Mouse (Mus musculus) limb, embryonic 14.5 days (tissue): Measurements from ENCODE around the gene Fbxl2. TPM values are rescaled to one million over a fixed set of nuclear protein-coding genes. Genes with fewer than 3 reads are reported as not detected.

ENCODE experiments used
- ATAC-seq: fragments of 200-750 bp; cut with Nextera tagmentation; 2 replicates; pipeline ENCODE4 v1.8.0; 2017; ENCODE audit warnings: low read depth, moderate number of reproducible peaks, moderate TSS enrichment; ENCODE audit not compliant: low FRiP score
- DNase-seq: peaks from one replicate; pipeline ENCODE4 v3.0.0-alpha.2; 2015; ENCODE audit warnings: low spot score
- H3K27ac ChIP-seq: fragments of 300-500 bp; sonication (generic); replicated peaks from 2 replicates; pipeline ENCODE4 v1.5.1; 2014; ENCODE audit warnings: low read depth, mild to moderate bottlenecking, low read length, moderate library complexity, mixed read lengths
- H3K27me3 ChIP-seq: fragments of 300-500 bp; sonication (generic); 2 replicates; pipeline ENCODE4 v1.6.1; 2014; ENCODE audit warnings: low read length, mixed read lengths; ENCODE audit not compliant: control insufficient read depth, insufficient read depth
- H3K36me3 ChIP-seq: fragments of 300-500 bp; sonication (generic); 2 replicates; pipeline ENCODE4 v1.6.1; 2014; ENCODE audit warnings: mild to moderate bottlenecking, low read length, moderate library complexity, mixed read lengths; ENCODE audit not compliant: control insufficient read depth, insufficient read depth
- H3K4me1 ChIP-seq: fragments of 300-500 bp; sonication (generic); 2 replicates; pipeline ENCODE4 v1.6.1; 2014; ENCODE audit warnings: antibody characterized with exemption, low read length, mixed read lengths; ENCODE audit not compliant: control insufficient read depth, insufficient read depth
- H3K4me2 ChIP-seq: fragments of 300-500 bp; sonication (generic); replicated peaks from 2 replicates; pipeline ENCODE4 v1.6.1; 2014; ENCODE audit warnings: low read depth, mild to moderate bottlenecking, low read length, moderate library complexity; ENCODE audit not compliant: severe bottlenecking
- H3K4me3 ChIP-seq: fragments of 300-500 bp; sonication (generic); replicated peaks from 2 replicates; pipeline ENCODE4 v1.5.1; 2014; ENCODE audit warnings: low read length
- H3K9ac ChIP-seq: fragments of 300-500 bp; sonication (generic); 2 replicates; pipeline ENCODE4 v1.6.1; 2014; ENCODE audit warnings: mild to moderate bottlenecking, low read depth, low read length, moderate library complexity; ENCODE audit not compliant: severe bottlenecking
- H3K9me3 ChIP-seq: fragments of 300-500 bp; sonication (generic); 2 replicates; pipeline ENCODE4 v1.6.1; 2016; ENCODE audit warnings: low read length; ENCODE audit not compliant: control insufficient read depth
- POLR2A ChIP-seq: fragments of 200-500 bp; IDR thresholded peaks from 2 replicates; pipeline ENCODE4 v1.8.0; 2012; ENCODE audit warnings: inconsistent platforms, mild to moderate bottlenecking, moderate library complexity, borderline replicate concordance; ENCODE audit not compliant: insufficient read depth, insufficient read length; ENCODE audit errors: extremely low read depth
- WGBS: fragments of 180-500 bp; shearing (Covaris S2); extraction: QIAGEN DNeasy Blood & Tissue Kit; methylation state at CpG from one replicate; pipeline ENCODE4 v1.1.7; 2014; 5-methylcytosine and 5-hydroxymethylcytosine counted together
- polyA plus RNA-seq, 2 experiments: library from polyadenylated mRNA; depleted of rRNA in 1 of 2; stranded (reverse) in 1 of 2; unstranded in 1 of 2; fragments of >200 nt; fragmentation: Nextera tagmentation in 1 of 2; extraction: Ambion mirVana in 1 of 2; gene quantifications; 2 replicates each; pipeline versions ENCODE4 v1.2.1 to v1.2.3; 2012 to 2014

Fbxl2 gene
- polyA plus RNA-seq, 2 experiments, result 4.6 to 8.3 TPM

DNA sequence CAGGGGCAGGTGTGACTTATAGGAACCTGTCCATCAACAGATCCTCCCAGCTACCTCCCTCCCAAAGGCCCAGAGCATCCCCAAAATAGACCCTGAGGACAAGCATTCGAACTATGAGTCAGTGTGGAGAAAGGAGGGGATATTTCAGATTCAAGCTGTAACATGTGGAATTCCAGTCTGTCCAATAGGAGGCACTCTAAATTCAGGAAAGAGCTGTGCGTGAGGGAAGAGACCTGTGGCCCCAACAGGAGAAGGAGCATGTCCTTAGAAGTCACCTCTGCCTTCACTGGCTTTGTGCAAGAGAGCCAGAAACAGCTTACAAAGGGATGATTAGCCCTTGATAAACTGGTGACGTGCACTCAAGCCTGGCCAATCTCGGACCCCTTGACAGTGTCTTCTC is 5.0 kb downstream of the Fbxl2 start:
- ATAC-seq (no peak), DNase-seq (no peak)
- no peak for TF ChIP-seq POLR2A
- no peak overlapping the region for H3K27ac ChIP-seq
- no peak overlapping the region for H3K4me3 ChIP-seq
- H3K9ac ChIP-seq, result no peak overlapping the region
- WGBS, result 76% methylated on average over 4 of the region's 4 CpGs
- no peaks in the 10 kb centered on the region for H3K36me3 ChIP-seq
- no peaks in the 10 kb centered on the region for H3K27me3 ChIP-seq
- no peak overlapping the region for H3K4me2 ChIP-seq
- H3K9me3 ChIP-seq, result no peaks in the 10 kb centered on the region
- no peaks in the 10 kb centered on the region for H3K4me1 ChIP-seq

DNA sequence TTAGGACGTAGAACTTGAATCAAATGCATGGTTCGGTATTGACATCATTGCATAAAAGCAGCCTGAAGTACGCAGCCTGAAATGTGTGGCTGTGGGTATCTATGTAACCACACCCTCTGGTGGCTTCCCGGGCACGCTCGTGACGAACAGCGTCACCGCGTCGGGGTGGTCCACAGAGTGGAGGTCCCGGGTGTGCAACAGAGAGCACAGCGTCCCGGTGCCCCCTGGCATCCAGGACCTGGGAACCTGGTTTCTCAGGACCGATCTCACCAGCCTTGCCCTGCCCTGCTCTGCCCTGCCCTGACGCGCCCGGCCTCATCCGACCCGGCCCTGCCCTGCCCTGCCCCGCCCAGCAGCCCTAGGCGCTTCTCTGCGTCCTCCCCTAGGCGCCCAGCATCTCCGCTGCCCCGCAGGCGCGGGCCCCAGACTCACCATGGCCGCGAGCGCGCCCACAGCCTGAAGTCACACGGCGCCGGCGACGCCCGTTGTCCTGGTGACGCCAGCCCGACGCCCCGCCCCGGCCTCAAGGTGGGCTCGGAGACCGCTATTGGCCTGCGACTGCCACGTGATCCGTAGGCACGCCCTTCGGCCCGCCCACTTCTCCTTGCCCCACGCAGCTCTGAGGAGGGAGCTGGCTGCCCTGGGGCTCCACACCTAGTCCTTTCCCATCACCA is 19.6 kb downstream of the Fbxl2 start:
- TF ChIP-seq POLR2A, result no peak

DNA sequence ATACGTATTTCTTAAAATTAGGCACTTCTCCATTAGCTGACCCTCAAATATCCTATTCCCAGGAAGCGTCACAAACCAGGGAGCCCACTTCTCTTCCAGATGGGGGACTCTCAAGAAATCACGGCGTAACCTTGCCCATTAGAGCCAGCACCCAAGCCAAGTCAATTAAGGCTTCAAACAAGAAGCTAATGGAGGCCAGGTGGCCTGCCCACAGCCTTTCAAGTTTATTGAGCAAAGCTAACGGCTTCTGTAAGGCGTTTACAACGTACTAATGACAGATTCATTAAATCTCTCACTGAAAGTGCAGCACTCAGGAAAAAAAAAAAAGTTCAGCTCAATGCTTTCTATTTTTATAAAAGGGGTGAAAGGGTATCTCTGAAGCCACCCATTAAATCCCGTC is 20.1 kb downstream of the Fbxl2 start:
- Histone ChIP-seq H3K4me1 (peaks cover 11% of the 10 kb centered on the region), H3K4me3 (peak overlapping the region; percentile 61), H3K4me2 (peak overlapping the region; percentile 99), H3K9ac (0 out of 2 replicates have a peak overlapping the region, but pooled peaks have one; percentile 59), H3K36me3 (no peaks in the 10 kb centered on the region), H3K27ac (no peak overlapping the region), H3K27me3 (0 out of 2 replicates have a peak, but pooled peaks cover 5% of the 10 kb centered on the region), H3K9me3 (no peaks in the 10 kb centered on the region)
- 2% methylated on average over 8 of the region's 8 CpGs for WGBS
- no peak for TF ChIP-seq POLR2A
- no peak for DNase-seq
- ATAC-seq, result no peak

More for the DNA sequence above, 19.6 kb downstream of the Fbxl2 start:
- peak overlapping the region; percentile 99 for H3K4me2 ChIP-seq
- peaks cover 11% of the 10 kb centered on the region for H3K4me1 ChIP-seq
- DNase-seq, result peak; percentile 71
- H3K4me3 ChIP-seq, result peak overlapping the region; percentile 61
- no peaks in the 10 kb centered on the region for H3K9me3 ChIP-seq
- ATAC-seq, result peak; percentile 89
- H3K36me3 ChIP-seq, result no peaks in the 10 kb centered on the region
- peak overlapping the region; percentile 59 for H3K9ac ChIP-seq
- under 1% methylated on average over 37 of the region's 52 CpGs for WGBS
- H3K27me3 ChIP-seq, result 0 out of 2 replicates have a peak, but pooled peaks cover 5% of the 10 kb centered on the region
- no peak overlapping the region for H3K27ac ChIP-seq

GRCm38 (mm10) chr9:114025182-114025581 is 20.8 kb downstream of the Fbxl2 start:
- Histone ChIP-seq H3K36me3 (no peaks in the 10 kb centered on the region), H3K4me1 (peaks cover 11% of the 10 kb centered on the region), H3K27ac (no peak overlapping the region), H3K4me3 (peak overlapping the region; percentile 61; the same call in 1 of the 2 replicates), H3K27me3 (0 out of 2 replicates have a peak, but pooled peaks cover 5% of the 10 kb centered on the region), H3K9me3 (no peaks in the 10 kb centered on the region), H3K9ac (no peak overlapping the region), H3K4me2 (peak overlapping the region; percentile 99)
- no peak for ATAC-seq
- no peak for TF ChIP-seq POLR2A
- DNase-seq, result no peak
- WGBS, result 10% methylated on average over 9 of the region's 9 CpGs

DNA sequence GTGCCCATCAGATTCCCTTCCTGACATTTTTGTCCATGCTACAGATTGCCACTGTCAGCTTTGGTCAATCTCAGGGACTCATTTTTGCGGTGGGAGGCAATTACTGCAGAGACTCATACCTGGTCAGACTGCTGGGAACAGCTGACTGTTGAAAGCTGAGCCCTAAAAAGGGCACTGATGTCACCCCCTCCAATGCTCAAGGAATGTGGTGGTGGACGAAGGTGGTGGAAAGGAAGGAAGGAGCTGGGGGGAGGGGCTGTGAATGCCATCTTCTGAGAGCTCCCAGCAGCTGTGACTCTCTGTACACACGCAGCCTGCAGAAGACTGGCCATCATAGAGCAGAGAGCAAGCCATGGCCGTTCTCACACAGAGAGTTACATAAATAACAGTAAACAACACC is 23.9 kb downstream of the Fbxl2 start:
- ATAC-seq, result no peak
- Histone ChIP-seq H3K9me3 (no peaks in the 10 kb centered on the region), H3K4me2 (no peak overlapping the region), H3K4me1 (peaks cover 11% of the 10 kb centered on the region), H3K36me3 (no peaks in the 10 kb centered on the region), H3K27ac (no peak overlapping the region), H3K27me3 (0 out of 2 replicates have a peak, but pooled peaks cover 5% of the 10 kb centered on the region), H3K9ac (no peak overlapping the region), H3K4me3 (no peak overlapping the region)
- DNase-seq, result no peak
- TF ChIP-seq POLR2A, result no peak
- 42% methylated on average over 4 of the region's 4 CpGs for WGBS
